Mouse (Mus musculus): ENCODE data around the gene Acot11. TPM values are rescaled to one million over a fixed set of nuclear protein-coding genes. Genes with fewer than 3 reads are reported as not detected.
"Not testable (repeated sequence)": the region's sequence is repeated elsewhere in the genome, so short reads cannot be mapped to it uniquely, and the experiment has no call there.

Acot11 gene
- total RNA-seq, 2 experiments from 2014 or later: 45.6 to 55.5 TPM

DNA sequence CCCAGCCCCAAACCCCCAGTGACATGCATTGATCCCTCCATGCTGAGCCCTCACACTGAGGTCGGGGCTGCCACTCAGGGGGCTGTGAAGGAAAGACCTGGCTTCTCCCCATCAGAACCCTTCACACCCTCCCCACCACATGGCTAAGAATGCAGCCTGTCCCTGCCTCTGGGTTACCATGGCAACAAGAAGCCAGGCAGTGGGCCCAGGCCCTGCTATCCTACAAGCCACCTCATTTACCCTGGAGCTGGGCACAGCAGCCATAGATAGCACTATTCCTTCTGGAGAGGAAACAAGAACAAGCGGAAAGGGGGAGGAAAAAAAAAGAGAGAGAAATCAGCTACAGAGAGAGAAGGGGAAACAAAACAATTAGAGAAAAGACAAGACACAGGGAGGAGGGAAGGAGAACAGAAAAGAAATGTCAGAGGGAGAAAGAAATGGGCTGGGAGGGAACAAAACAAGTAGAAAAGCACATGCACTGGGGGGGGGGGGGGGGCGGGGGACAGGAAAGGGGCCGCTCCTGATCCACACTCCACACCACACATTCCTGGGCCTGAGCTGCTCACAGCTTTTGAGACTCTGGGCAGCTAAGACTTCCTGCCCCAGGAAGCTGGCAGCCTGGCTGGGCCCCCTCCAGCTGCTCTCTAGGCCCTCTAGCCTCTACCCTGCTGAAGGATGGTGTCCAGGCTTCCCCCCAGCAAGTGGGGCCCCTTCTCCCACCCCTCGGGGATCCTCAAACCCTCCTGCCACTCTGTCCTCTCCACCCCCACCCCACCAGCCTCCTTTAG is 18.9 kb downstream of the Acot11 start:
- Histone ChIP-seq H3K27ac (peak overlapping the region; percentile 88), H3K4me3 (no peak overlapping the region)
- peak; percentile 71 to 84 for DNase-seq (ENCODE audit: low spot score in 2 of 2)
- TF ChIP-seq CTCF (conservative IDR thresholded peaks at IDR 0.05): no peak

DNA sequence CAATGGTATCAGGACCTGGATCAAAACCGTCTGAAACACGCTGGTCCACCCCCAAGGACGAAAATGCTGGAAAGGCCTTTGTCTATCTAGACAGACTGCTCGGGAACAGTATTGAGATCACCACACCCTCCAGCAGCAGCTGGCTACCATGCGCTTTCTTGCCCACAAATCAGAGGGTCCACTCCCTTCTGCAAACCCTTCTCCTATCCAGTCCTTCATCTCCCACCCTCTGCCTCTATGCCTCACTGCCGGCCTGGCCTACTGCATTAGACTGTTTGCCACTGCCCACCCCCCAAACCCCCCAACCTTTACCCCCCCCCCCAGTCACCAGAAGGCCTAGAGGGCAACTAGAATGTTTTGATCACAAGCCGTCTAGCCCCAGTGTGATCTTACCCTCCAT is 19.5 kb downstream of the Acot11 start:
- no peak for TF ChIP-seq CTCF (conservative IDR thresholded peaks at IDR 0.05)
- no peak overlapping the region for H3K4me3 ChIP-seq
- DNase-seq (ENCODE audit: low spot score in 2 of 2): no peak
- H3K27ac ChIP-seq: peak overlapping the region; percentile 88

- Histone ChIP-seq H3K4me3 (no peak overlapping the region), H3K27ac (peak overlapping the region; percentile 88; the same call in 1 of the 2 replicates)
- no peak for DNase-seq (ENCODE audit: low spot score in 2 of 2)
- TF ChIP-seq CTCF (conservative IDR thresholded peaks at IDR 0.05): no peak
Observed at GRCm38 (mm10) chr4:106784806-106785205, 20.0 kb downstream of the Acot11 start.

DNA sequence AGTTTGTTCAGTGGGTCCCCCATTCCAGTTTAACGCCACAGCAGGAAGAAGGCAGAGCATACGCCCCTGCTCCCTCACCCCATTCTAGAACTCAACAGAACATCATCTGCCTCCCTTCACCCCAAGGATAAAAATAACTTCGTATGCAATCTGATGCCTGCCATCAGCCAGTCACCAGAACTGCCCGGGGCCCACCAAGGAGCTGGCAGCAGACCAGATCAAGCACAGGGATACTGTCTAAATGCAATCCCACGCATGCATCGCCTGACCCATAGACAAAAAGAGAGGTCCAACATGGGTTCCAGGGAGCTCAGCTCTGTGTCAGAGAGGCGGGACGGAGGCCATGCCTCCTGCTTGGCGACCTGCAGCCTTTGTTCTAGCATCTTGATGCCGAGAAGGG is 21.7 kb downstream of the Acot11 start:
- no peak for TF ChIP-seq CTCF (conservative IDR thresholded peaks at IDR 0.05)
- Histone ChIP-seq H3K27ac (no peak overlapping the region), H3K4me3 (no peak overlapping the region)
- no peak for DNase-seq (ENCODE audit: low spot score in 2 of 2)

- peak overlapping the region; percentile 88 for H3K27ac ChIP-seq
- no peak overlapping the region for H3K4me3 ChIP-seq
- no peak for TF ChIP-seq CTCF (conservative IDR thresholded peaks at IDR 0.05)
- peak in 1 of 2 experiments; percentile 37 for DNase-seq (ENCODE audit: low spot score in 2 of 2)
Observed at GRCm38 (mm10) chr4:106780045-106780444, 24.8 kb downstream of the Acot11 start.

GRCm38 (mm10) chr4:106778116-106778788 is 26.5 kb downstream of the Acot11 start:
- Histone ChIP-seq H3K27ac (peak overlapping the region; percentile 88), H3K4me3 (no peak overlapping the region)
- DNase-seq (ENCODE audit: low spot score in 2 of 2): peak; percentile 70 to 87
- no peak for TF ChIP-seq CTCF (conservative IDR thresholded peaks at IDR 0.05)

GRCm38 (mm10) chr4:106776998-106777397 is 27.8 kb downstream of the Acot11 start:
- no peak overlapping the region for H3K4me3 ChIP-seq
- peak overlapping the region; percentile 52; the same call in 1 of the 2 replicates for H3K27ac ChIP-seq
- no peak for TF ChIP-seq CTCF (conservative IDR thresholded peaks at IDR 0.05)
- DNase-seq (ENCODE audit: low spot score in 2 of 2): peak; percentile 74 to 77

GRCm38 (mm10) chr4:106775767-106776166 is 29.0 kb downstream of the Acot11 start:
- not testable (repeated sequence) for H3K4me3 ChIP-seq; H3K27ac ChIP-seq; DNase-seq (ENCODE audit: low spot score in 2 of 2)
- TF ChIP-seq CTCF (conservative IDR thresholded peaks at IDR 0.05): peak; percentile 62

DNA sequence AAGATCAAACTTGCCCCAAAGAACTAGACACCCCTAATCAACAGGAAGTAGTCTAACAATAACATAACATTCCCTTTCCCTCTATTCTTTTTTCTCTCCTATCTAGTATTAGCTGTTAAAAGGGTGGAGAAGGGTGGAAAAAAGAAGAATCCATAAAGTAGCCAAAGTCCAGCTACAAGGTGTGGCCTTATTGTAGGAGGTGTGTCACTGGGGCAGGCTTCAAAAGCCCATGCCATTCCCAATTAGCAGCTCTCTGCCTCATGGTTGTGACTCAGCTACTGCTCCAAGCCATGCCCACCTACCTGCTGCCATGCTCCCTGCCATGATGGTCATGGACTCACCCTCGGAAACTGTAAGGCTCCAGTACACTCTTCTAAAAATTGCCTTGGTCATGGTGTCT is 32.2 kb downstream of the Acot11 start:
- Histone ChIP-seq H3K27ac (no peak overlapping the region), H3K4me3 (no peak overlapping the region)
- TF ChIP-seq CTCF (conservative IDR thresholded peaks at IDR 0.05): no peak
- no peak for DNase-seq (ENCODE audit: low spot score in 2 of 2)

GRCm38 (mm10) chr4:106769306-106769705 is 35.5 kb downstream of the Acot11 start:
- Histone ChIP-seq H3K4me3 (no peak overlapping the region), H3K27ac (no peak overlapping the region)
- DNase-seq (ENCODE audit: low spot score in 2 of 2): no peak
- no peak for TF ChIP-seq CTCF (conservative IDR thresholded peaks at IDR 0.05)

DNA sequence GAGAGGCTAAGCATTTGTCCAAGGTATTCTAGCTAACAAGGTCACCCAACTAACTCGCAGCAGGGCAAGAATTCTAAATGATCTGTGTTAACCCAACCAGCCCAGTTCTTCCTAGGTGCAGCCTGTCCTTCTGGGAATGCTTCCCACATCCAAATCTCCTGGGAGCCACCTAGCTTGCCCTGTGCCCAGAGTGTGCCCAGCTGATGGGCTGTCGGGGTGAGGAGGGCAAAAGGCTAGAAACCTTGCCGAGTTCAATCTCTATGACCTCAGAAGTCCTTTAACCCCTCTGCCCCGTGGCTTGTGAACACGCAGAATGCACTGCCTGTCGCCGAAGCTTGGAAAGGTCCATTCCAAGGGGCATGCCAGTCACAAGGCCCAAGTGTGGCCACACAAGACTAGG is 40.6 kb downstream of the Acot11 start:
- no peak overlapping the region for H3K4me3 ChIP-seq
- no peak for DNase-seq (ENCODE audit: low spot score in 2 of 2)
- H3K27ac ChIP-seq: no peak overlapping the region
- TF ChIP-seq CTCF (conservative IDR thresholded peaks at IDR 0.05): no peak

- no peak for DNase-seq (ENCODE audit: low spot score in 2 of 2)
- no peak overlapping the region for H3K4me3 ChIP-seq
- no peak for TF ChIP-seq CTCF (conservative IDR thresholded peaks at IDR 0.05)
- H3K27ac ChIP-seq: no peak overlapping the region
Observed at GRCm38 (mm10) chr4:106751726-106752125, 53.1 kb downstream of the Acot11 start.

DNA sequence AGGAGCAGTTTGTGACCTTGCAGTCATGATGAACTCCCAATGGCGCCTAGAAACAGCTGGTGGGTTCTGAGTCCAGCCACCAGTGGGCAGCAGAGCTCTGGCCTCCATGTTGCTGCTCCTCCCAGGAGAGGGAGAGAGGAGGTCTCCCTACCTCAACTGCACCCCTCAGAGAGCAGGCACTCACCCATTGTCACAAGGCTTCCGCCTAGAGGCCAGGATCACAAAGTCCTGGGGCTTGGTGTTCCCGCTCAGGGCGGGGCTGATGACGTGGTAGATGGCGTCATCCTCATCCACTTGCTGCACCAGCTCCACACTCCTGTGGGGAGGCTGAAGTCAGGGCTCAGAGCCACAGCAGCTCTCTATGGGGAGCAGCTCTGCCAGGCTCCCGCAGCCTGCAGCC is 55.1 kb downstream of the Acot11 start:
- Histone ChIP-seq H3K4me3 (peak overlapping the region; percentile 33), H3K27ac (peak overlapping the region; percentile 24; the same call in 1 of the 2 replicates)
- DNase-seq (ENCODE audit: low spot score in 2 of 2): peak; percentile 77 to 80
- peak; percentile 90 for TF ChIP-seq CTCF (conservative IDR thresholded peaks at IDR 0.05)
